Mouse (Mus musculus) embryonic facial prominence, embryonic 12.5 days (tissue): ENCODE measurements around the gene Dis3. TPM values are rescaled to one million over a fixed set of nuclear protein-coding genes. Genes with fewer than 3 reads are reported as not detected.
"Not testable (repeated sequence)": the region's sequence is repeated elsewhere in the genome, so short reads cannot be mapped to it uniquely, and the experiment has no call there.

Experiments used
- ATAC-seq: fragments of 200-750 bp; cut with Nextera tagmentation; 2 replicates; pipeline ENCODE4 v1.8.0; 2017; ENCODE audit not compliant: insufficient number of reproducible peaks, insufficient read depth, low FRiP score, low TSS enrichment
- H3K27ac ChIP-seq: fragments of 300-500 bp; sonication (generic); 2 replicates; pipeline ENCODE4 v1.5.1; 2016; ENCODE audit warnings: mild to moderate bottlenecking
- H3K27me3 ChIP-seq: fragments of 300-500 bp; sonication (generic); 2 replicates; pipeline ENCODE4 v1.6.1; 2016; ENCODE audit warnings: mild to moderate bottlenecking, moderate library complexity
- H3K36me3 ChIP-seq: fragments of 300-500 bp; sonication (generic); 2 replicates; pipeline ENCODE4 v1.6.1; 2016; ENCODE audit warnings: mild to moderate bottlenecking
- H3K4me1 ChIP-seq: fragments of 300-500 bp; sonication (generic); 2 replicates; pipeline ENCODE4 v1.6.1; 2016
- H3K4me2 ChIP-seq: fragments of 300-500 bp; sonication (generic); replicated peaks from 2 replicates; pipeline ENCODE4 v1.6.1; 2016; ENCODE audit warnings: mild to moderate bottlenecking, moderate library complexity
- H3K4me3 ChIP-seq: fragments of 300-500 bp; sonication (generic); 2 replicates; pipeline ENCODE4 v1.5.1; 2016; ENCODE audit warnings: mild to moderate bottlenecking
- H3K9ac ChIP-seq: fragments of 300-500 bp; sonication (generic); 2 replicates; pipeline ENCODE4 v1.6.1; 2016; ENCODE audit warnings: mild to moderate bottlenecking, moderate library complexity
- H3K9me3 ChIP-seq: fragments of 300-500 bp; sonication (generic); 2 replicates; pipeline ENCODE4 v1.6.1; 2016; ENCODE audit warnings: mild to moderate bottlenecking, moderate library complexity
- WGBS: fragments of 180-500 bp; shearing (Covaris S2); methylation state at CpG from one replicate; pipeline ENCODE4 v1.1.7; 2016; 5-methylcytosine and 5-hydroxymethylcytosine counted together
- polyA plus RNA-seq: library from polyadenylated mRNA; unstranded; fragments of >200 nt; fragmentation: Nextera tagmentation; extraction: Ambion mirVana; gene quantifications from 2 replicates; pipeline ENCODE4 v1.2.1, GENCODE M21; 2016

Dis3 gene
- polyA plus RNA-seq, 1 experiment from 2014 or later: 49.2 TPM

DNA sequence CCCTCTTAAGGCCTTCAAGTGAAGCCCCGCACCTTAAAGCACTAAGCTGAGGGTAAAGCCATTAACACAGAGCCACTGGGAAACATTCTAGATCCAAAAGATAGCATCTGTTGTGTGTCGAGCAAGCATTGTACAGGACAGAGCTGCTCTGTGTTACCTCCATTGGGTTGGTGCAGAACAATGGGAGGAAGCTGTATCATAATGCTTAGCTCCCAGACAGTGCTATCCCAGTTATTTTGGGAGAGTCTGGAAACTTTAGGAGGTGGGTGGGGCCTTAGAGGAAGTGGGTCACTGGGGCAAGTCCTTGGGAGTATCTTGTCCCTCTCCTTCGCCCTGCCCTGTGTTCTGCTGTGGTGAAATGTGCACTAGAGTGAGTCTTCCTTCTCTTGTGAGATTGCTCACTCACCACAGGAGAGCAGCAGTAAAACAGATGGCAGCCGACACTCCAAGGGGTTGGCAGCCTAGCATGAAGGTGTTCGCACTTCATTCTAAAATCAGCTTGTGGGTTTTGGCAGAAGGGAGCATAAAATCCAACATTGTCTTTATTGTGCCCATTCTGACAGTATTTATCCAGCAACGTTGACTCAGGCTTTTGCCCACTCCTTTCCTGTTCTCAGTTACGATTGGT is 40.5 kb downstream of the Dis3 start:
- no peak overlapping the region for H3K4me2 ChIP-seq
- H3K4me3 ChIP-seq: no peak overlapping the region
- H3K4me1 ChIP-seq: no peaks in the 10 kb centered on the region
- no peaks in the 10 kb centered on the region for H3K27me3 ChIP-seq
- peaks cover 45% of the 10 kb centered on the region for H3K36me3 ChIP-seq
- WGBS: 94% methylated on average over 7 of the region's 7 CpGs
- no peak overlapping the region for H3K27ac ChIP-seq
- no peak for ATAC-seq
- H3K9ac ChIP-seq: no peak overlapping the region
- H3K9me3 ChIP-seq: no peaks in the 10 kb centered on the region

DNA sequence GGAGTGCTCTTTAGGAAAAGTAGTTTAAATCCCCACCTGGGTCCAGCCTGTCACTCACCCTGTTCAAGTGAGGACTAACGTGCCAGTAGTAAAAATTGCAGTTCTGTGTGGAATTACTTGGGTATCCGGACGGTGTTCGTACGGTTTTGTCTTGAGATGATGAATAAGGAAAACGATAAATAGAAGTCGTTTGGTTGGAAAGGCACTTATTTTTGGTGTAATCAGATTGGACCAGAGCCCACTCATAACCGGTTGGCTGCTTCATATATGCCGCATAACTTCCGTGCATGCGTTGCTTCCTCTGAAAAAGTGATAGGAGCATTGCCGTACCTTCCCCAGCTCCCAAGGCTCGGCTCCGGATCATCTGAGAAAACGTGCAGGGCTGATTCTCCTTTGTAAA is 52.8 kb downstream of the Dis3 start:
- peak overlapping the region; percentile 61 for H3K4me2 ChIP-seq
- peak overlapping the region; percentile 52 for H3K9ac ChIP-seq
- H3K27me3 ChIP-seq: no peaks in the 10 kb centered on the region
- peaks cover 19% of the 10 kb centered on the region for H3K4me1 ChIP-seq
- peaks cover 15% of the 10 kb centered on the region; the same call in 1 of the 2 replicates for H3K36me3 ChIP-seq
- H3K4me3 ChIP-seq: peak overlapping the region; percentile 91
- peak; percentile 6; the same call in 1 of the 2 replicates for ATAC-seq
- no peaks in the 10 kb centered on the region for H3K9me3 ChIP-seq
- H3K27ac ChIP-seq: peak overlapping the region; percentile 89
- WGBS: under 1% methylated on average over 15 of the region's 15 CpGs

DNA sequence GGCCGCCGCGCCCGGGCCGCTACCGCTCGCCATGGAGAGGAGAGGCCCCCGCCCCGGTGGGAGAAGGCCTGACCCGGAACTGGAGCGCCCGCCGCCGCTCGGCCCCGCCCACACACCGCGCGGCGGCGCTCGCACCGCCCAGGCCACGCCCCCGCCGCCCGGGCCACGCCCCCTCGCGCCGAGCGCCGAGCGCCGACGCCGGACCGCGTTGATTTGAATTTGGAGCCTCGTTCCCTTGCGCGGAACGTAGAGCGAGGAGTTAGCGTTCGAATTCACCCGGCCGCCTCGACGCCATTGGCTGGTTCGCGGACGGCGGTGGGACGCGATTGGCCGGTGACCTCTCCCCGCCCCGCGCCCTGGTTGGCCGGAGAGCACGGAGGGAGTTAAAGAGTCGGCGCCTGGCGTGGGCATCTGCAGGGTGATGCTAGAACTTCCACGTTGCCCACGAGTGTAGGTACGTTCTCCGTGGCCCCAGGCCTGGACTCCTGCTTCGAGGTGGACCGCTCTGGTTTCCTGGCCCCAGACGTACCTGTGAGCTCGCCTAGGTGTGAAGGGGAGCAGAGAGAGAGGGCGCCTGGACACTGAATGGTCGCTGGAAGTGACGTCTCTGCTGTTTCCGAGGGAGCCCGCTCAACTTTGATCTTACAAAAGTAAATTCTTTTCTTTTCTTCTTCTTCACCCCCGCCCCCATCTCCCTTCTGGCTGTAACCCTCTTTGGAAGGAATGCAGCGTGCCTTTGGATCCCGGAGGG is 53.4 kb downstream of the Dis3 start, which contains the start of the genes Mzt1 and Bora:
Gene Mzt1 (minus strand): TSS at position 104 of the 751 bp plus-strand sequence.
Gene Bora (plus strand): TSS at position 192 of the 751 bp plus-strand sequence.
- H3K4me3 ChIP-seq: peak within 1 kb of the TSS; percentile 91
- H3K4me1 ChIP-seq: peaks cover 19% of the 10 kb centered on the region
- WGBS: under 1% methylated on average over 70 of the region's 81 CpGs
- peak within 1 kb of the TSS; percentile 66 for H3K4me2 ChIP-seq
- H3K27me3 ChIP-seq: no peaks in the 10 kb centered on the region
- peak within 1 kb of the TSS; percentile 89 for H3K27ac ChIP-seq
- peak; percentile 94 for ATAC-seq
- H3K36me3 ChIP-seq: peaks cover 11% of the 10 kb centered on the region; the same call in 1 of the 2 replicates
- H3K9ac ChIP-seq: peak within 1 kb of the TSS; percentile 96
- H3K9me3 ChIP-seq: no peaks in the 10 kb centered on the region

DNA sequence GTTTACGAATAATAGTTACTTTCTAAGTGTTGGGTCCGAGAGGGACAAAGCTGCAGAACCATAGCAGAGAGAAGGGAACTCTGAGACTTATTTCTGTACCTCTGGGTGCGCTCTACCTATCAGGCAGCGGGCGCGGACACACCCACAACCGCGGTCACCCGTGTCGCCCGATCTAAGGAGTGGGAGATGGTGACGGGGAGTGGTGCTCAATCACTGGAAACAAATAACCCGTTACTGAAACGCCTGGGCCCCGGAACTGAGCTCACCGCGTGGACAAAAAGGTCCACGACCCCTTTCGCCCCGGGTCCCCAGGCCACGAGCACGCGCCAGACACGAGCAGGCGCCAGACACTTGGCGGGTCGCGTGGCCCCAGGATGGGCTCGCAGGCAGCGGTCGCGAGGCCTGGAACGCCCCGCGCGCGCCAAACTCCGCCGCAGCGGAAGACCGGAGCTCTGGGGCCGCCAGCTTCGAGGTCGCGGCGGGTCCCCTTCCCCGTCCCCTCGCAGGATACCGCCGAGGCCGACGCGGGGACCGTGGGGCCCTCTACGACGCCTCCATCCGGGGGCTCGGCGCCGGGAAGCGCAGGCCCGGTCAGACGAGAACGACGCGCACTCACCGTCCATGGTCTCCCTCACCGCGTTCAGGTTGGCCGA is 54.1 kb downstream of the Dis3 start:
- Histone ChIP-seq H3K27ac (peak overlapping the region; percentile 89), H3K9ac (peak overlapping the region; percentile 96), H3K9me3 (no peaks in the 10 kb centered on the region), H3K4me2 (peak overlapping the region; percentile 66), H3K4me3 (peak overlapping the region; percentile 91), H3K4me1 (peaks cover 19% of the 10 kb centered on the region), H3K27me3 (no peaks in the 10 kb centered on the region), H3K36me3 (peaks cover 6% of the 10 kb centered on the region; the same call in 1 of the 2 replicates)
- WGBS: under 1% methylated on average over 70 of the region's 70 CpGs
- no peak for ATAC-seq

DNA sequence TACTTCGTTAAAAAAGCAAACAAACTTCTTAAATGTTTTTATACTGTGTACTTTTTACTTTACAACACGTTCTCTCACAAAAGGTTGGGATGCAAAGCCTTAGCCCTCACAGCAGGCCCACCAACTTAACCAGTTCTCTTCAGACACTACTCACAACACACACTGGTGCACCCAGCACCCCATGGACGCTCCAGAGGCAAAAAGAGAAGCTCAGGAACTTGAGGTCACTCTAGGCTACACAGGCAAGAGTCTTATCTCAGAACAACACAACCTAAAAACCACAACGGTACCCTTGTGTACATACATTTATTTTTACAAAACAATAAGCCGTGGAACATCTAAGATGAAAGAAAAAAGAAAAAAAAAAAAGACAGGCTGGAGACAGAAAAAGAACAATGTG is 54.9 kb downstream of the Dis3 start:
- Histone ChIP-seq H3K9me3 (no peaks in the 10 kb centered on the region), H3K27me3 (no peaks in the 10 kb centered on the region), H3K36me3 (0 out of 2 replicates have a peak, but pooled peaks cover 3% of the 10 kb centered on the region), H3K4me1 (peaks cover 19% of the 10 kb centered on the region), H3K4me3 (peak overlapping the region; percentile 91), H3K4me2 (peak overlapping the region; percentile 66), H3K27ac (no peak overlapping the region), H3K9ac (peak overlapping the region; percentile 96)
- WGBS: 8% methylated on average over 5 of the region's 5 CpGs
- no peak for ATAC-seq

DNA sequence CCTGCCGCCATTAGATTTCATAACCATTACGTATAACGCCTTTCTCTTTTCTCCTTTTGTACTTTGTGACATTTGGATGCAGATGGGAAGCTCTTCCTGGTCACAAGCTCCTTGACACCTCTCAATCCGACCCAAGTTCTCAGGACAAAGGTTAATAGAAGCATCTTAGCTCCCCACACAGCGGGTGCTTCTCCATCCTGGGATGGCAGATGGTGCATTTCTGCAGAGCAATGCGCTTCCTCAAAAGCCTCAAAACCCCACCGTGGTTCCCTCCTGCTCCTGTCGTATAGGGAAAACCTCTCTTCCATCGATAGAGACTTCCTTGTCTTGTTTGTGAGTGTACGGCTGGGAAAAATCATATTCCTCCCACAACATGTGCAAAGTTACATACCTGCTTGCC is 55.5 kb downstream of the Dis3 start:
- H3K9ac ChIP-seq: peak overlapping the region; percentile 27; the same call in 1 of the 2 replicates
- ATAC-seq: no peak

DNA sequence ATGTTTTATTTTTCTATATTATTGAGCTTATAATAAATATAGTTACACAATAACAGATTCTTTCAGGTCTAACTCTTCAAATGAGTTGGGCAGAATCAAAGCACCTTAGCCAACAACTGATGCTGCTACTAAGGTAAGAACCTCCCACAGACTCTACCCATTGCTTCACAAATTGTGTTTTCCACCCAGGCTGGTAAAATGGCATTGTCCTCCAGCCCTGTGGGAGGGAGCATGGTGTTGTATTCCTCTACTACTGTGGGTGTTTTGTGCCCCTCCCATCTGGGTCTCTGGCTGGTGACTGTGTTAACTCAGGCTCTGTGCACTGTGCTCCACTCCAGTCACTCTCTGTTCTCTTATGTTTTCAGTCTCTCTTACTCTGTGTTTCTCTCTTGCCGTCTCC is 56.1 kb downstream of the Dis3 start:
- H3K27me3 ChIP-seq: no peaks in the 10 kb centered on the region
- ATAC-seq: no peak
- no peaks in the 10 kb centered on the region for H3K9me3 ChIP-seq
- H3K9ac ChIP-seq: peak overlapping the region; percentile 27; the same call in 1 of the 2 replicates
- no peak overlapping the region for H3K27ac ChIP-seq
- peaks cover 19% of the 10 kb centered on the region for H3K4me1 ChIP-seq
- H3K4me3 ChIP-seq: no peak overlapping the region; the same call in 1 of the 2 replicates
- peak overlapping the region; percentile 66; the same call in 1 of the 2 replicates for H3K4me2 ChIP-seq
- peaks cover 2% of the 10 kb centered on the region for H3K36me3 ChIP-seq
- 38% methylated on average over 1 of the region's 1 CpGs for WGBS

More for the DNA sequence above, 55.5 kb downstream of the Dis3 start:
- 36% methylated on average over 10 of the region's 10 CpGs for WGBS
- H3K27me3 ChIP-seq: no peaks in the 10 kb centered on the region
- peaks cover 19% of the 10 kb centered on the region for H3K4me1 ChIP-seq
- H3K4me2 ChIP-seq: peak overlapping the region; percentile 66
- H3K36me3 ChIP-seq: peaks cover 2% of the 10 kb centered on the region
- no peak overlapping the region for H3K27ac ChIP-seq
- no peaks in the 10 kb centered on the region for H3K9me3 ChIP-seq
- peak overlapping the region; percentile 91 for H3K4me3 ChIP-seq

DNA sequence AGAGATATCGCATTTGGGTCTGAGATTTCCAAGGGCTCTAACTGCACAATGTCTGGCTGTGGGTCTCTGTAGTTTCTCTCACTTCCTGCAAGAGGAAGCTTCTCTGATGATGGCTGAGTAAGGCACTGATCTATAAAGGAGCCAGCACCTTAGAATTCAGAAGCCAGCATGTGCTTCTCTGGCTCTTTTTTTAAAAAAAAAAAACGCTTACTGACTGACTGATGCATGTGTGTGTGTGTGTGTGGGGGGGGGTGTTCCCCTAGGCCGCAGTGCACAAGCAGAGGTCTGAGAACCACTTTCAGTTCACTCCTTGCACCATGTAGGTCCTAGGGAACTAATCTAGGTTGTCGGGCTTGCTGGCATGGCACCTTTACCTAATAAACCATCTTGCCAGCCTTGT is 58.2 kb downstream of the Dis3 start:
- H3K27me3 ChIP-seq: no peaks in the 10 kb centered on the region
- H3K4me3 ChIP-seq: no peak overlapping the region
- no peak overlapping the region for H3K9ac ChIP-seq
- H3K4me1 ChIP-seq: peaks cover 16% of the 10 kb centered on the region
- no peak for ATAC-seq
- H3K9me3 ChIP-seq: no peaks in the 10 kb centered on the region
- WGBS: 77% methylated on average over 4 of the region's 4 CpGs
- H3K36me3 ChIP-seq: peaks cover 10% of the 10 kb centered on the region
- H3K4me2 ChIP-seq: no peak overlapping the region
- H3K27ac ChIP-seq: no peak overlapping the region

DNA sequence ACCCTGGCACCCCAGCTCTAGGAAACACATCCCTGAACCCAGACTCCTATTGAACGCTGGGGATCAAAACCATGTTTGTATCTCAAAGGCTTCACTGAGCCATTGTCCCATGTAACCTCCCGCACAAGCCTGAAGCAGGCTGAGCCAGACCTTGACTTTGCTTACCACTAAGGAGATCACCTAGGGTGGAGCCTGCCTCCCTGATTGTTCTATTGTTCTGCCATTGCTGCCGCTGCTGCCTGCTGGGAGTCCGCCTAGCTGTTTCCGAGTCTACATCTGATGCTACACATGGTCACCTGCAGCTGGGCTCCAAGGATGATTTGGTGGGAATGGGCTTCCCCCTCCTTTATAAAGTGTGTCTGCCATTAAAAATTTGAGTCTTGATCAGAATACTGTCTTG is 60.3 kb downstream of the Dis3 start:
- peaks cover 13% of the 10 kb centered on the region for H3K36me3 ChIP-seq
- H3K4me1 ChIP-seq: not testable (repeated sequence)

DNA sequence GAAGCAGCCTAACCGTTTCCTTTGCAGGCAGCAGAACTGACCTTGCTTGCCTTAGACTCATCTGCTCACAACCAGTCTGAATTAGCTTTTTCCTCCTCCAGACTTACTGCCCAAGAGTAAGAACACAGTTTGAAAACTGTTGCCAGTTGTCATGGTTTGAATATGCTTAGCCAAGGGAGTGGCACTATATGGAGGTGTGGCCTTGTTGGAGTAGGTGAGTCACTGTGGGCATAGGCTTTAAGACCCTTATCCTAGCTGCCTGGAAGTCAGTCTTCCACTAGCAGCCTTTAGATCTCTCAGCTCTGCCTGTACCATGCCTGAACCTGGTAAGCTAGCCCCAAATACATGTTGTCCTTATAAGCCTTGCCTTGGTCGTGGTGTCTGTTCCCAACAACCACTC is 61.9 kb downstream of the Dis3 start:
- no peak overlapping the region for H3K4me2 ChIP-seq
- H3K9me3 ChIP-seq: no peaks in the 10 kb centered on the region
- no peak overlapping the region for H3K27ac ChIP-seq
- H3K9ac ChIP-seq: no peak overlapping the region
- ATAC-seq: no peak
- no peaks in the 10 kb centered on the region for H3K27me3 ChIP-seq
- H3K4me1 ChIP-seq: no peaks in the 10 kb centered on the region
- peaks cover 17% of the 10 kb centered on the region for H3K36me3 ChIP-seq
- 90% methylated on average over 2 of the region's 2 CpGs for WGBS
- no peak overlapping the region for H3K4me3 ChIP-seq

More for the DNA sequence above, 60.3 kb downstream of the Dis3 start:
- H3K9me3 ChIP-seq, H3K4me2 ChIP-seq, H3K27ac ChIP-seq, ATAC-seq, H3K4me3 ChIP-seq, H3K27me3 ChIP-seq, H3K9ac ChIP-seq: not testable (repeated sequence)
- 78% methylated on average over 5 of the region's 5 CpGs for WGBS

DNA sequence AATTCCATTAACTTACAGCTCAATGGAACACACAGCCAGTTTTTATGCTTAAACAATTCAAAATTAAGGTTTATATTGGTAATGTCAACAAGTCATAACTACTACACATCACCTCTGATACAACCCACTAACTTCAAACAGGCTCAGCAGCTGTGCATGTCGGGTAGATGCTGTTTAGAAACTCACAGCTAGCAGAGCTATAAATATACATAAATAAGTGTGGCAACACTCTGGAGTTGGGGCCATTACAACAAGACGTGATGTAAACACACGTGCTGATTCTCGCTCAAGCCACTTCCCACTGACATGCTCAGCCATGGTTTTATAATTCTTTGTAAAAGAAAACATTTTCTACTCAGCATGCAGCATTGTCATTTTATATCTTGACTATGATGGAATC is 63.5 kb downstream of the Dis3 start:
- H3K36me3 ChIP-seq: peaks cover 17% of the 10 kb centered on the region
- no peak overlapping the region for H3K9ac ChIP-seq
- H3K4me1 ChIP-seq: no peaks in the 10 kb centered on the region
- H3K4me2 ChIP-seq: no peak overlapping the region
- no peak overlapping the region for H3K27ac ChIP-seq
- H3K9me3 ChIP-seq: no peaks in the 10 kb centered on the region
- no peaks in the 10 kb centered on the region for H3K27me3 ChIP-seq
- 85% methylated on average over 4 of the region's 4 CpGs for WGBS
- no peak for ATAC-seq
- no peak overlapping the region for H3K4me3 ChIP-seq
